Mouse (Mus musculus) spleen, postnatal 14 days (tissue): ENCODE results near the gene Bicral.
A peak's percentile ranks its signal among the peaks of the same experiment; 100 is the strongest.
"Not testable (repeated sequence)": the region's sequence is repeated elsewhere in the genome, so short reads cannot be mapped to it uniquely, and the experiment has no call there.

Source experiments
- DNase-seq, 2 experiments: peaks; one replicate each; pipeline ENCODE4 v3.0.0; 2021 to 2022; ENCODE audit warnings: low spot score in 2 of 2

Bicral gene

DNA sequence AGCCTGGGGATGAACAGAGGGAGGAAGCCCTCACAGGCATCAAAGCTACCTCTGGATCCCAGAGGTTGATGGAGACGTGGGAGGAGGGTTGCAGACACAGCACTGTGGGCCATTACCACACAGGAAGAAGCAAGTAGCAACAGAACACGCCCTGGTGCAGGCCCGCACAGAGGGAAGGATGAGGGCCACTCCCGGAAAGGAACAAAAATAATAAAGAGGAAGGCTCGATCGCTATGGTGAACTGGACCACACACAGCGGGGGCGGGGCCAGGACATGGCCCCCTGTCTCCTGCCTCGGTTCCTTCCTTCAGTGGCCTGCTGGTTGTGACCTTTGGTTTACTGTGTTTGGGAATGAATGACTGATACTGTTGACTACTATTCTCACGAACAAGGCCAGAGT lies 58.6 kb downstream of the Bicral start:
- DNase-seq, result no peak

DNA sequence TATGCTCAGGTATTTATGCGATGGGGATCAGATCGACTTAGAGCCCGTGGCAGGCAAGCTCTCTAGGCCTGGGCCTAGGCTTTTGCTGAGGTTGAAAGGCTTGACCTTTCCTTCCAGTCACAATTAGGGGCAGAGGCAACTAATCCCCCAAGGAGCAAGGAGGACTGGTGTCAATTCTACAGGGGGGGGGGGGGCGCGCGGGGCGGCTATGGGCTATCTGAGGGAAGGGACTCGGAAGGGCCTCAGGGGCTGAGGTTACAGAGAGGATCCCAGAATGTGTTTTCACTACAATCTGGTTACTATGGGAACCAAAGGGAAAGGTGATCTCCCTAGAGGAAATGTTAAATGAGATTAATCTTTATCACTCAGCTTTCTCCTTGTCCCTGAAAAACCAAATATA lies 60.9 kb downstream of the Bicral start:
- no peak for DNase-seq

DNA sequence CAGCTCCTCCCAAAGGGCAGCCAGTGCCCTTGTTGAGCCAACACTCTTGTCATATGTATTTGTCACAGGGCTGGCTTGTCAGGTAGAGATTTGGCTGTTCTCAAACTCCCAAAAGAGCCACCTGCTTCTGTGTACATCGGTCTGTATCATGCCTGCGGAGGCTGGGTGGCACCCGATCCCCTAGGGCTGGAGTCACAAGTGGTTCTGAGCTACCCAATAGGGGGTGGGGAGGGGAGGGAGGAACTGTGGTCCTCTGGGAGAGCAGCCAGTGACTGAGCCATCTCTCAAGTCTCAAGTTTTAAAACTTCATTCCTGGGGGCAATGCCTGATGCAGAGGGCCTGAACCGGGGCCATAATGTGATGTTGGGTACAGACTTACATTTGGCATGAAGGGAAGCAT lies 61.5 kb downstream of the Bicral start:
- DNase-seq, result no peak

DNA sequence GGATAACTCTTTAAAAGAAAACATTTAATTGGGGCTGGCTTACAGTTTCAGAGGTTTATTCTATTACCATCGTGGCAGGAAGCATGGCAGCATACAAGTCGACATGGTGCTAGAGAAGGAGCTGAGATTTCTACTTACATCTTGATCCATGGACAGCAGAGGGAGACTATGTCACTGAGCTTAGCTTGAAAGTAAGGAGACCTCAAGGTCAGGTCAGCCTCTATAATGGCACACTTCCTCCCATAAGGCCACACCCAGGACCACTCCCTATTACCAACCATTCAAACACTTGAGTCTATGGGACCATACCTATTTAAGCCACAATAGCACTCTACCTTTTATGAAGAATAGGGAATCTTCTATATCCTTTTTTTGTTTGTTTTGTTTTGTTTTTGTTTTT lies 65.3 kb downstream of the Bicral start:
- no peak for DNase-seq

DNA sequence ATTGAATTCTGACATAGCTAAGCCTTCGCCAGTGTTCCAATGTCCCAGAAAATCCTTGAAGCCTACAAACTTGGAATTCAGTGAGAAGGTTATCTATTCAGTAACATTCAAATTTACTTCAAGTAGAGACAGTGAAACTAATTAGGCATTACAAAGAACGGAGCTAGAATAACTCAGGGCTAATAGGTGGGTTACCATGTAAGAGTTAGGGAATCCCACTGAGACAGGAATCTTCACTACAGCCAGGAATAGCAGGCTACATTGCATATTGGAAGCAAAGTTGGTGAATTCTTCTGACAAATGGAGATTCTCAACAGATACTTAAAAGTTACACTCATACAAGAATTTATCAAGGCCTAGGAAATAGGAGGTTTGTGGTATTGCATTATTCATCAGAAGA lies 70.3 kb downstream of the Bicral start:
- DNase-seq, result not testable (repeated sequence)

DNA sequence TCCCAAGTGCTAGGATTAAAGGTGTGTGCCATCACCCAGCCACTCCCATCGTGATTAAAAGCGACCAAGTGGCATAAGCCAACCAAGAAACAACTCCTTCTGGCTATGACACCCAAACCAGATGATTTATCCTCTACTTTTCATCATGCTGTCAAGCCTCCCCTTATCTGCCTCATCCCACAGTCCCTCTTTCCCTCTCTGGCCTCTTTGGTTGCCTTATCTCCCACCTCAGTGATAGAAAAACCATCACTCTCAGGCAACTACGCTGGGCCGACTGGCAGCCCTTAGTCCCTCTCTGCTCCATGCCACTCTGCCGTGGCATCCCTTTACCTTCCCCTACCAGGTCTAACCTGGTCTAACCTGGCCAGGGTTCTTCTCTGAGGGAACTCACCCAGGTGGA lies 71.3 kb downstream of the Bicral start:
- no peak for DNase-seq

DNA sequence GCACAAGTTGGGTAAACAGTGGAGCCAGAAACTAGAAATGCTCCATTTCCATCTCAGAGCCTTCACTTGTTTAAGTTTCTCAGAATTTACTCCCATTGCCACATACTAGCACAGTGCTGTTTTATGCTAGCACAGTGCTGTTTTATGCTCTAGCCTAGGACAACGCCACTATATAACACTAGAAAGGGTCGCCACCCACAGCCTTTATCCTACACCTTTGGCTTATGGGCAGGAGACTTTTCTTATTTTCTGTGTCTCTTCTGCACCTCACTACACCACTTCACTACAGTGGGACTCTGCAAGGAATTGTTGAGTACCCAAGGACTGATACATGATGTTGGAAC lies 75.1 kb downstream of the Bicral start:
- no peak for DNase-seq

DNA sequence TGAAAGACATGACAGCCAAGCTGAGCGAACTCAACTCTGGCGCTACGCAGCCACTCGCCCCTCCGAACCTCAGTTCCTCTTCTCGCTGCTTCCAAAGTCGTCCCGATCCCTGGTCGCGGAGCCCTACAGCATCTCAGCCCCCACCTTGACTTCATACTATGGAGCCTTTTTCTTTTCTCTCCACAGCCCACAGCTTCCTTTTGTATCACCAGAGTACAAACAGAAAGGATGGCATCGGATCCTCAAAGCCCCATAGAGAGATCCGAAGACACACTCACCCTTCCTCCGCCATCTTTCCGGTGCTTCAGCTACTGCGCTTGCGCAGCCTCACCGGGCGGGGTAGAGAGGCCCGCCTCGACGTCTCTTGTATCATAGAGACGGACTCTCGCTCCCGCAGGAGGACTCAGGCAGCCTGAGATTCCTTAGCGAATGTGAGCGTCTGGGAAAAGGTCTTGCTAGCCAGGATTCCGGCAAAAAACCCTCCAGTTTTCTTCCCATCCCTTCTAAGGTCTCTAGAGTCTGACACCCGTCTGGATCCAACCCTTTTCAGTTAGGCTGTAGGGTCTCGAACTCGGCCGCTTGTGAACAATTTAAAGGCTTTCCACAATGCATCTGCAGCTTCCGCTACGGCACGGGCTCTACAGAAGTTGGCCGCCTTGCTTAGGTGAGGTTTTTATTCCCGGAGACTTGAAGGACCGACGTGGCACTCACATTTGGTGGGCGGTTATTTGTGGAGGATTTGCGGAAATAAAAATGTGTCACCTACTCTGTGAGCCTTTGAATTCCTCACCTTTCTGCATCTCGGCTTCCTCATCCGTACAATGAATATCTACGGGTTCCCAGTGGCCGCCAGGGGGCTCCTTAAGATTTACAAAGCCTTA lies 75.7 kb downstream of the Bicral start, which contains the start of gene Rpl7l1:
Gene Rpl7l1, minus strand, starts transcription at position 332 of the 881 bp plus-strand sequence.
- peak; percentile 87 to 90 for DNase-seq

DNA sequence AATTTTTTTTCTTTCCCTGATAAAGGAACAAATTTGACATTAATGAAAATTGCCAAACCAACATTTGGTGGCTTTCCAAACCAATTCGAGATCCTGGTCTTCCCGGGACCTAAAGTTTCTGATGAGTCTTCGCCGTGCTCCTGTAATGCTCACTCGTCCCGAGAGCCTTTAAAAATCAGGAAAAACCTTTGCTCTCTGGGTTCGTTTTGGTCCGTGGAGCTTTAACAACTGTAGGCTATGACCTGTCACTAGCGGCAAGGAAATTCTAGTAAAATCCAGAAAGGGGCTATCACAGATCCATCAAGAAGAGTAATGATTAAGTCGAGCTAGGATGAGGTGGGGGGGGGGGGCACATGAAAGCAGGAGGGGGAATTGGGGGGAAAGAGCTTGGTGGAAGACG lies 76.4 kb downstream of the Bicral start:
- DNase-seq, result no peak

DNA sequence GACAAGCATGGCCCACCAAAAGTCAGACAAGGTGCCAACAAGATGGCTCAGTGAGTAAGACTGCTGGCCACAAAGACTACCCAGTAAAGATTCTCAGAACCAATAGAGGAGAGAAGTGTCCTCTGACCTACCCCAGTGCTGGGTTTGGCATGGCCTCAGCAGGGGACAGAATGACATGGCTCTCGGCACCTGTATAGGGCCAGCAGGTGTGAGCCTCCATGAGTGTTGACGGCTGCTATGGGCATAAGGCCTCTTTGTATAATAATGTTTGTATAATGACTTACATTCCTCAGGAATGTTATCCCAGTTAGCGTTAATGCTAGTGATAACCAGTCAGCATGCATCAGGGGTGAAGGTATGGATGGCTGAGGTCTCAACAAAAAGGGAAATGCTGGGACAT lies 82.2 kb downstream of the Bicral start:
- no peak for DNase-seq

DNA sequence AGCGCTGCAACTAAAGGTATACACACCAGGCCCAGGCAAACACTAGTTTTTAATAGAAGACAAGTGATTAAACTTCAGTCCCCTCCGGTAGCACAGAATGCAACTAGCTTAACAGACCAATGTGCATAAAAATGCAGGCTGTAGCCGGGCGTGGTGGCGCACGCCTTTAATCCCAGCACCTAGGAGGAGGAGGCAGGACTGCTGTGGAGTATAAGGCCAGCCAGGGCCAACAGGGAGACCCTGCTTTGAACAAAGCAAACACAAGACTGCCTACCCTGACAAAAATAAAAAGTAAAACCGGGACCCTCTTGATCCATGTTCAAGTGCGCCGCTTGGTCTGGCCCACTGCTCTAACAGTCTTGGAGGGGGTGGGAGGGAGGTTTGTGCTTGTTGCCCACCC lies 83.2 kb downstream of the Bicral start:
- no peak for DNase-seq

DNA sequence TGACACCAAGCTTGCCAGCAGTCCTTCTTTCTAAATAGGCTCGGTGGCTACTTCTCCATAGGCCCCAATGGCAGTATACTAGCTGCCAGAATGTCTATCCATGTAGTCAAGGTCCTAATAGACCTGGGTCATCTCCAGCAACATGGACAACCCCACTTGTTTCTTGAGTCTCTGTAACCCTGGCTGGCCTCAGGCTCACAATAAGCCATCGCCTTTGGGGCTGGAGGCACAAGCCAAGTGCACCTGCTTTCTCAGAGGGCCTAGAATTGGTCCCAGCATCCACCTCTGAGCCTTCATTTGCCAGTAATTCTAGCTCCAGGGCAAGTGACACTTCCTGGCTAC lies 84.2 kb downstream of the Bicral start:
- DNase-seq, result no peak

DNA sequence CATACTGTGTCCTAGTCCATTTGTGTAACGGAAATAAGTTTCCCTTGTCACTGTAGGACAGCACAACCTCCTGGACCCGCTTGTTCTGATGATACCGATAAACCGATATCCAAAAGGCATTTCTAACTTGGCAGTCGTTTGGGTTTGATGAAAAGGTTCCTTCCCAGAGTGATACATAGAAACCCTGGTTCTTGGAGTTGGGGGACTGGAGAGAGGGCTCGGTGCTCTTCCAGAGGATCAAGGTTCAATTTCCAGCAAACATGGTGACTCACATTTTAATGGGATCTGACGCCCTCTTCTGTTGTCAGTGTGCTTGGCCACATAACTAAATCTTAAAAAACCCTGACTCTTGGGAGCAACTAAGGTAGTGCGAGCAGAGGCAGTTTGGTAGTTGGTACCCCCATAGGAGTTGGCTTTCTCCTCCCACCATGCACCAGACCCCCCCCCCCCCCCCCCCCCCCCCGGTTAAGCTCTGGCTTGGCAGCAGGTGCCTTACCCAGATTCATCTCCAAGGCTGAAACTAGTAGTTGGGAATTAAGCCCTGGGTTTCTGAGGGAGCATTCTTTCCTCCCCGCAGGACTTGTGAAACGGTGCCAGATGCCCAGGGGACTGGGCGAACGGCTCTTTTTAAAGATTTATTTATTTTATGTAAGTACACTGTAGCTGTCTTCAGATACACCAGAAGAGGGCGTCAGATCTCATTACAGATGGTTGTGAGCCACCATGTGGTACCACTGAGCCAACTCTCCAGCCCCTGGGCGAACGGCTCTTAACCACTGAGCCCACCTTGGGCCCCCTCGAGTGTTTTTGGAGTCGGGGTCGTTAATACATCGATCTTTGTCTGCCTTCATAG lies 84.8 kb downstream of the Bicral start:
- no peak for DNase-seq

DNA sequence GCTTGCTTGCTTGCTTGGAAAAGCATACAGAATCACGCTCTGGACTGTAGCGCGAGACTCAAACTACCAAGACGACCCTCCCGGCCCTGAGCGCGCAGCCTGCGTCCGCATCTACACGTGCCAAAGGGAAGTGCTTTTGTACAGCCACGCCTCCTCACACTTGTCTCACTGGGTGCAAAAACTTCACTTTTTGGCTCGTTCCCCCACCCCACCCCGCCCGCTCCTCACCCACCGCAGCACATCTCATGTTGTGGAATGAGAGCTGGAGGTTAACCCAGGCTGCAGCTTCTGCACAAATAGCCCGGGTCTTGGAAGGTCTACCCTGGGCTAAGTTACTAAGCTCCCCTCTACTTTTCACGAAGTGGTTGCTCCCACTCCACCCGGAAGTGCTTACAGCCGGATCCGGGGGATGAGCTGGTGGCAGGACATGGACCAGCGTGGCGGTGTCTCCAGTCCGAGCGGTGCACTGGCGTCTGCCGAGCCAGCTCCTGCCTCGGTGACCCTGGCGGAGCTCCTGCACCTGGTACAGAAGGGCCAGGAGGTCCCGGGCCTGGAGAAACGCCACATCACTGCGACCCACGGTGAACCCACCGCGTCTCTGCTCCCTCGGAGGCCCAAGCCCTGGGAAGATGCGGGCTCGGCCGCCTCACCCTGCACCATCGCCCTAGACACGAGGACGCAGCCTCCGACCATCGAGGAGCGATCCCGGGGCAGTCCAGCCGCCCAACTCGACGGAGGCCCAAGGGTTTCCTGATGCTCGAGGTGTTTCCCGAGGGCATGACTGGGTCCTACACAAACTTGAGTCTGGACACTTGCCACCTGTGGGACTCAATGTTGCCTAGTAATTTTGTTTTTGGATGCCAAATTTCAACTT lies 85.6 kb downstream of the Bicral start, which contains the start of gene 2310039H08Rik:
Gene 2310039H08Rik, plus strand, starts transcription at position 232 of the 874 bp plus-strand sequence.
- peak; percentile 57 to 71 for DNase-seq

DNA sequence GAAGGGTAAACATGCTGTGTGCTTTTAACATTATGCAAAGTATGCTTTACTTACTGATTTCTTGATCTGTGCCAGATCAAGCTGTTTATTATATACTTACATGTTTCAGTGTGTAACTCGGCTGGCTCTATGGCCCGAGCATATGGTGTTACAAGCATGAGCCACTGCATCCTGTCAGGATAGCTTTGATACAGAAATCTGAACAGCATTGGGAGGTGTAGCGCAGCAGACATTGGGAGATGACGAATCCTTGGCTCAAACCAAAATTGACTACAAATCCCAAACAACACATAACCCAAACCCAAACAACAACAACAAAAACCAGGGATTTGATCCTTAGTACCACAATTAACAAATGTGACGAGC lies 86.3 kb downstream of the Bicral start:
- no peak for DNase-seq

DNA sequence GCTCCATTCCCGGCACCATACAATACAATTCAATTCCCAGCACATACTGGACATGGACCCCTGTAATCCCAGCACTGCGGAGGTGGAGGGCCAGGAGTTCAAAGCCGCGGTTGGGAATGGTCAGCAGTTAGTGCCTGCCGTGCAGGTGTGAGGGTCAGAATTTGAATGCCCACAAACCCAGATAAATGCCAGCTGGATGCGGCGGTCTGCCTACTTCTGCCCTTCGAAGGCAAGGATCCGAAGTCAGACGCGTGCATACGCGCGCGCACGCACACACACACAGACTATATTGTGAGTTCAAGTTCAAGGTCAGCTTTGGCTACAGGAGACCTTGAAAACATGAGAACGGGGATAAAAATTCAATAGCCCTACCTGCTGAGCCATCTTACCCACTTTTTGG lies 86.7 kb downstream of the Bicral start:
- no peak for DNase-seq

DNA sequence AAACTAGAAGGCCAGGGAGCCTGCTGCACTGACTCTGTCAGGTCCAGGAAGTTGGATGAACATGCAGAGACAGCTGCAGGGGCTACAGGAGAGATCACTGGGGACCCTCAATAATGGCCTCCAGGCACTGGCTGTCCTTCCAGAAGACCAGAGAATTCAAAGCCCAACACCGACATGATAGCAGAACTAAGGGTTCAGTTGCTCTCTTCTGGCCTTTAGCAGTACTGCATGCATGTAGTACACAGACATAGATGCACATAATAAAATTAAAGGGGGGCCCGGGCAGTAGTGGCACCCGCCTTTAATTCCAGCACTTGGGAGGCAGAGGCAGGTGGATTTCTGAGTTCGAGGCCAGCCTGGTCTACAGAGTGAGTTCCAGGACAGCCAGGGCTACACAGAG lies 87.3 kb downstream of the Bicral start:
- DNase-seq, result no peak

DNA sequence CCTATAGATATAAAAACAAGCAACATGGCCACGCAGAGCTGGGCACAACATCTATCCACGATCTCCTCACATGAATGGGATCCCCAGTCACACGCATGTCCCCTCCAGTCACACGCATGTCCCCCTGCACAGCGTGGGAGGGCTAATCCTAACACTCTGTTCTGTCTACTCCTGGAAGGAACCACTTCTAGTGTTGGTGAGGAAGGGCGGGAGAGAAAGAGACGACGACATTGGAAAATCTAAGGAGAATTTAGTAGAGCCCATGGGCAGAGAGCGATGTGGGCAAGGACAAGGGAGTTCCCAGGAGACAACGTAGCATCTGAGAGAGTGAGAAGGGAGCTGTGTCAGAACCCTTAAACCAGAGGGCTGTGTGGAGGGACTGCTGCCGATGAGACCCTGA lies 87.7 kb downstream of the Bicral start:
- DNase-seq, result no peak

DNA sequence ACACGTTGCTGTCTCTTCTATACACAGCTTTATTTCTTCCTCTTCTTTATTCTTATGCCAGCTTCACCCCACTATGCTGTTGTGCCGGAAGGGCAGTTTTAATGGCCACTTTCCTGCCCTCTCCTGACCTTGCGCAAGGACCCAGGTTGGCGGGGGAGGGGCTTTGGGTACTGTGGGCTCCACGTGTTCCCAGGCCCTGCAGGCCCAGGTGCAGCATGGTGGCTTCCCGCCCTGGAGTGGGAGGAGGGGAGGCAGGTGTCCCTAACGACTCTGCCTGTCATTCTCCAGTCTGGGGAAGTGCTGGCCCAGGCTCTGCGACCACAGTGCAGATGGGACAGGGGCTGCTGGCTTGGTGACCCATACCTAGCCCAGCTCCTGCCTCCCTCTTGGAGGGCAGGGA lies 90.4 kb downstream of the Bicral start:
- no peak for DNase-seq

DNA sequence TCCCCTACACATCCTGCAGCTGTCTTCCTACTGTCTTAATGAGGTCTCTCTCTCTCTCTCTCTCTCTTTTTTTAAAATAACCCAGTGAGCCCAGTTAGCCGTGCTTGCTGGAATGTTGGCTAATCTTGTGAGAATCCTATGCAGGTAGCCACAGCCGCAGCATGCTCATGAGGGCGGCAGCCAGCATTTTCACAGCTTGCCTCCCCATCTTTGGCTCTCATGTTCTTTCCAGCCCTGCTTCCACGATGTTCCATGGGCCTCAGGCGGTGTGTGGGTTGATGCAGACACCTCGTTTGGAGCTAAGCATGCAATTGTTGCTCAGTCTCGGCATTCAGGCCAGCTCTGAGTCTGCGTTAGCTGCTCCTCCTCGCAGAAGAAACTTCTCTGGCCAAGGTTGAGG lies 93.4 kb downstream of the Bicral start:
- DNase-seq, result not testable (repeated sequence)

DNA sequence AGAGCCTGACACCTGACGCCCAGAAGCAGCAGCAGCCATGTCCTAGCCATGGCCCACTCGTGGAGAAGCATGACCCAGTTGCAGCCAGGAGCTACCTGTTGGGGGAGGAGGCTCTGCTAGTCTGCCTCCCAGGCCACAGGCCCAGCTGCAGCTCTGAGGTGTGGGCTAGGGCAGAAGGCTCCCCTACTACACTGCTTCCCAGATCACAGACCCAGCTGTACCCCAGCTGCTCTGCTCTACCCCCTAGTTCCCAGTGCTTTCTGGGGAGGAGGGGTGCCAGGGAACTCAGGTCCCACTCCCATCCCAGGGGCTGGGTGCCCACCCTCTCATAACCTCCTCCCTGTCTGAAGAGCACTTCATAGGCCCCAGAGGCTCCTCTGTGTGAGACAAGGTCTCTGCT lies 94.7 kb downstream of the Bicral start, which contains the start of gene Ptcra:
Gene Ptcra, minus strand, starts transcription at position 169 of the 400 bp plus-strand sequence.
- DNase-seq, result no peak

DNA sequence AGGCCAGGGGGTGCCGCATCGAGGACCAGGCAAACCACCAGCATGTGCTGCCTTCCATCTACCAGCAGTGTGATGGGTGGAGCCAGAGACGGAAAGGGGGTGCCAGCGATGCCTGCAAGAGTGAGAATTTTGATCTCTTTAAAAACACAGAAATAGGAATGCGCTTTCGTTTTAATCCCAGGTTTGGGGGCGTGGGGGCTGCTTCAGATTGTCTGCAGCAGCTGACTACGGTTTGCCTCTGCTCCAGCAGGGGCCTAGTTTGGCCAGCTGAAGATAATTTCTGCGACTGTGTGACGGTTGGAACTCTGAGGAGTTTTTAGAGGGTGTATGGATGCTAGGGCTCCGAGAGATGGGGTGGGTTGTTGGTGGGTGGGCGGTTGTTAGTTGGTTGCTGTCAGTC lies 99.5 kb downstream of the Bicral start:
- DNase-seq, result no peak
